Mouse (Mus musculus) embryonic facial prominence, embryonic 13.5 days (tissue): ENCODE measurements around the gene E2f4. TPM values are rescaled to one million over a fixed set of nuclear protein-coding genes. Genes with fewer than 3 reads are reported as not detected.

Experiments used
- ATAC-seq: fragments of 200-750 bp; cut with Nextera tagmentation; 2 replicates; pipeline ENCODE4 v1.8.0; 2017; ENCODE audit warnings: low read depth; ENCODE audit not compliant: insufficient number of reproducible peaks, insufficient read depth, low FRiP score, low TSS enrichment
- H3K27ac ChIP-seq: fragments of 300-500 bp; sonication (generic); 2 replicates; pipeline ENCODE4 v1.5.1; 2015; ENCODE audit warnings: moderate library complexity, mild to moderate bottlenecking, inconsistent platforms
- H3K27me3 ChIP-seq: fragments of 300-500 bp; sonication (generic); 2 replicates; pipeline ENCODE4 v1.6.1; 2015; ENCODE audit warnings: mild to moderate bottlenecking, inconsistent platforms
- H3K36me3 ChIP-seq: fragments of 300-500 bp; sonication (generic); 2 replicates; pipeline ENCODE4 v1.6.1; 2015; ENCODE audit warnings: mild to moderate bottlenecking, inconsistent platforms
- H3K4me1 ChIP-seq: fragments of 300-500 bp; sonication (generic); 2 replicates; pipeline ENCODE4 v1.6.1; 2015; ENCODE audit warnings: inconsistent platforms
- H3K4me2 ChIP-seq: fragments of 300-500 bp; sonication (generic); 2 replicates; pipeline ENCODE4 v1.6.1; 2015; ENCODE audit warnings: moderate library complexity, mild to moderate bottlenecking, inconsistent platforms
- H3K4me3 ChIP-seq: fragments of 300-500 bp; sonication (generic); 2 replicates; pipeline ENCODE4 v1.5.1; 2015; ENCODE audit warnings: mild to moderate bottlenecking, inconsistent platforms
- H3K9ac ChIP-seq: fragments of 300-500 bp; sonication (generic); 2 replicates; pipeline ENCODE4 v1.6.1; 2015; ENCODE audit warnings: mild to moderate bottlenecking, inconsistent platforms
- H3K9me3 ChIP-seq: fragments of 300-500 bp; sonication (generic); 2 replicates; pipeline ENCODE4 v1.6.1; 2016; ENCODE audit warnings: inconsistent platforms
- WGBS: fragments of 180-500 bp; shearing (Covaris S2); methylation state at CpG from one replicate; pipeline ENCODE4 v1.1.7; 2015; ENCODE audit warnings: mixed read lengths; 5-methylcytosine and 5-hydroxymethylcytosine counted together
- polyA plus RNA-seq: library from polyadenylated mRNA; unstranded; fragments of >200 nt; fragmentation: Nextera tagmentation; extraction: Ambion mirVana; gene quantifications from 2 replicates; pipeline ENCODE4 v1.2.1, GENCODE M21; 2015

Gene E2f4
- polyA plus RNA-seq, 1 experiment from 2014 or later, result 81.7 TPM

- no peak for ATAC-seq
- peak overlapping the region; percentile 22; the same call in 1 of the 2 replicates for H3K27ac ChIP-seq
- no peaks in the 10 kb centered on the region for H3K9me3 ChIP-seq
- no peak overlapping the region for H3K4me3 ChIP-seq
- WGBS, result 39% methylated on average over 7 of the region's 7 CpGs
- H3K27me3 ChIP-seq, result peaks cover 9% of the 10 kb centered on the region; the same call in 1 of the 2 replicates
- peaks cover 46% of the 10 kb centered on the region for H3K4me1 ChIP-seq
- peak overlapping the region; percentile 95 for H3K4me2 ChIP-seq
- H3K36me3 ChIP-seq, result 0 out of 2 replicates have a peak, but pooled peaks cover 4% of the 10 kb centered on the region
- 0 out of 2 replicates have a peak overlapping the region, but pooled peaks have one; percentile 11 for H3K9ac ChIP-seq
Measured at GRCm38 (mm10) chr8:105345061-105345975, 47.9 kb downstream of the E2f4 start.

- H3K4me3 ChIP-seq, result peak overlapping the region; percentile 73
- ATAC-seq, result no peak; the same call in 1 of the 2 replicates
- peak overlapping the region; percentile 82 for H3K9ac ChIP-seq
- 2% methylated on average over 34 of the region's 34 CpGs for WGBS
- H3K4me1 ChIP-seq, result peaks cover 46% of the 10 kb centered on the region
- H3K36me3 ChIP-seq, result no peaks in the 10 kb centered on the region
- peak overlapping the region; percentile 95 for H3K4me2 ChIP-seq
- peak overlapping the region; percentile 86 for H3K27ac ChIP-seq
- peaks cover 13% of the 10 kb centered on the region; the same call in 1 of the 2 replicates for H3K27me3 ChIP-seq
- H3K9me3 ChIP-seq, result no peaks in the 10 kb centered on the region
Measured at GRCm38 (mm10) chr8:105346611-105347427, 49.4 kb downstream of the E2f4 start.

GRCm38 (mm10) chr8:105347428-105348221, 50.2 kb downstream of the E2f4 start, which contains the start of gene Fhod1:
Gene Fhod1, minus strand, starts transcription at chr8:105347953.
- H3K36me3 ChIP-seq, result no peaks in the 10 kb centered on the region
- no peaks in the 10 kb centered on the region for H3K9me3 ChIP-seq
- peak within 1 kb of the TSS; percentile 95 for H3K4me2 ChIP-seq
- peaks cover 46% of the 10 kb centered on the region for H3K4me1 ChIP-seq
- ATAC-seq, result peak; percentile 84
- H3K9ac ChIP-seq, result peak within 1 kb of the TSS; percentile 82
- H3K27ac ChIP-seq, result peak within 1 kb of the TSS; percentile 86
- H3K4me3 ChIP-seq, result peak within 1 kb of the TSS; percentile 73
- WGBS, result under 1% methylated on average over 53 of the region's 53 CpGs
- H3K27me3 ChIP-seq, result peaks cover 13% of the 10 kb centered on the region; the same call in 1 of the 2 replicates

- peaks cover 13% of the 10 kb centered on the region; the same call in 1 of the 2 replicates for H3K27me3 ChIP-seq
- H3K36me3 ChIP-seq, result no peaks in the 10 kb centered on the region
- H3K4me1 ChIP-seq, result peaks cover 46% of the 10 kb centered on the region
- H3K9me3 ChIP-seq, result no peaks in the 10 kb centered on the region
- peak within 1 kb of the TSS; percentile 73 for H3K4me3 ChIP-seq
- WGBS, result 1% methylated on average over 34 of the region's 34 CpGs
- ATAC-seq, result no peak
- peak within 1 kb of the TSS; percentile 95 for H3K4me2 ChIP-seq
- peak within 1 kb of the TSS; percentile 86 for H3K27ac ChIP-seq
- peak within 1 kb of the TSS; percentile 82 for H3K9ac ChIP-seq
Measured at GRCm38 (mm10) chr8:105348450-105349095, 51.1 kb downstream of the E2f4 start, which contains the start of gene Slc9a5. Gene Slc9a5, plus strand, starts transcription at chr8:105348843.

- H3K4me1 ChIP-seq, result peaks cover 45% of the 10 kb centered on the region
- peak overlapping the region; percentile 82 for H3K9ac ChIP-seq
- H3K27me3 ChIP-seq, result peaks cover 13% of the 10 kb centered on the region; the same call in 1 of the 2 replicates
- no peaks in the 10 kb centered on the region for H3K9me3 ChIP-seq
- H3K4me3 ChIP-seq, result peak overlapping the region; percentile 73
- no peak for ATAC-seq
- H3K4me2 ChIP-seq, result peak overlapping the region; percentile 95
- H3K36me3 ChIP-seq, result no peaks in the 10 kb centered on the region
- under 1% methylated on average over 38 of the region's 48 CpGs for WGBS
- peak overlapping the region; percentile 86 for H3K27ac ChIP-seq
Measured at GRCm38 (mm10) chr8:105349096-105349771, 51.8 kb downstream of the E2f4 start.

- peak overlapping the region; percentile 73 for H3K4me3 ChIP-seq
- H3K27me3 ChIP-seq, result peaks cover 13% of the 10 kb centered on the region; the same call in 1 of the 2 replicates
- H3K27ac ChIP-seq, result no peak overlapping the region
- peak overlapping the region; percentile 95 for H3K4me2 ChIP-seq
- H3K4me1 ChIP-seq, result peaks cover 36% of the 10 kb centered on the region
- peak overlapping the region; percentile 82; the same call in 1 of the 2 replicates for H3K9ac ChIP-seq
- ATAC-seq, result no peak
- WGBS, result 32% methylated on average over 7 of the region's 7 CpGs
- no peaks in the 10 kb centered on the region for H3K9me3 ChIP-seq
- peaks cover under 1% of the 10 kb centered on the region; the same call in 1 of the 2 replicates for H3K36me3 ChIP-seq
Measured at GRCm38 (mm10) chr8:105350186-105350585, 52.7 kb downstream of the E2f4 start.

GRCm38 (mm10) chr8:105353583-105354135, 56.2 kb downstream of the E2f4 start:
- Histone ChIP-seq H3K4me3 (no peak overlapping the region), H3K4me1 (peaks cover 14% of the 10 kb centered on the region), H3K4me2 (no peak overlapping the region), H3K27ac (no peak overlapping the region), H3K36me3 (peaks cover 33% of the 10 kb centered on the region), H3K9ac (0 out of 2 replicates have a peak overlapping the region, but pooled peaks have one; percentile 8), H3K27me3 (peaks cover 13% of the 10 kb centered on the region; the same call in 1 of the 2 replicates), H3K9me3 (no peaks in the 10 kb centered on the region)
- no peak for ATAC-seq
- WGBS, result 76% methylated on average over 8 of the region's 8 CpGs

GRCm38 (mm10) chr8:105354549-105354948, 57.1 kb downstream of the E2f4 start:
- WGBS, result 89% methylated on average over 4 of the region's 4 CpGs
- no peak overlapping the region for H3K4me2 ChIP-seq
- 0 out of 2 replicates have a peak, but pooled peaks cover 10% of the 10 kb centered on the region for H3K27me3 ChIP-seq
- H3K4me3 ChIP-seq, result no peak overlapping the region
- ATAC-seq, result no peak
- no peaks in the 10 kb centered on the region for H3K9me3 ChIP-seq
- H3K36me3 ChIP-seq, result peaks cover 36% of the 10 kb centered on the region
- peaks cover 13% of the 10 kb centered on the region for H3K4me1 ChIP-seq
- H3K9ac ChIP-seq, result no peak overlapping the region
- no peak overlapping the region for H3K27ac ChIP-seq
